Mouse (Mus musculus): ENCODE measurements at regions not wholly inside any gene's neighbourhood (a gene's known extent, or its start where the extent isn't known, plus 50 kb on each side); places are given as distances from the start of the nearest gene placed in this dataset.
A peak's percentile ranks its signal among the peaks of the same experiment; 100 is the strongest.

DNA sequence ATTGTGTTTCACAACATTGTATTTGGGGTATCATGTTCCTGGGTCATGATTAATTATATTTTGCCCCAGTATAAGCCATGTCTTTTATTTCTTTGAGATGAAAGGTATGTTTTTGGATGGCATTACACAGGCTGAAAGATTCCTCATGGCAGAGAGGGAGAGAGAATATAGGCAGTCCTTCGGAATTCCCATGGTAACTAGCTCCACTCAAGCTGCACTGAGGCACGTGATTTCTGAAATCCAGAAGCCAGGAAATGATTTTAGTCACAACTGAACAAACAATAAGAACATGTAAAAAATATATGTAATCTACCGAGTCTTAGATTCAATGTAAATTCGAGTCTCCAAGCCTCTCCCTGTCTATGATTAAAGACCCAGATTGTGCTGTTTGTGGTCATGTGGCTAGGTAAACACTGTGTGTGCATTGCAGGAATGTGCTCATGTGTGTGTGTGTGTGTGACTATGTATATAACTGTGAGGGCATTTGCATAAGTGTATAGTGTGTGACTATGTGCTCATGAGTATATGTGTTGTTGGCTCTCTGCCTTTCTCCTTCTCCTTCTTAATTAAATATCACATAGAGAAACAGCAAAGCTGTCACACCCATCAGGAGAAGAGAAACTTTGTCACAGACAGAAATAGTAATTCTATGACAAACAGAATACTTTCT, 169.8 kb downstream of the Diras2 start:
- TF ChIP-seq CTCF (IDR thresholded peaks at IDR 0.05; ENCODE audit: control insufficient read depth, insufficient read depth, insufficient read length) (no peak), MAX (IDR thresholded peaks at IDR 0.05) (no peak), CEBPB (IDR thresholded peaks at IDR 0.05; ENCODE audit: low read depth) (no peak), MYOD1 (IDR thresholded peaks at IDR 0.05; ENCODE audit: control insufficient read depth, insufficient read length, low read depth) (no peak), USF1 (IDR thresholded peaks at IDR 0.05; ENCODE audit: low read depth) (peak; percentile 6)

All from C2C12 (cell line).